Mouse (Mus musculus): ENCODE data around the gene Kcnh1.

Gene Kcnh1

DNA sequence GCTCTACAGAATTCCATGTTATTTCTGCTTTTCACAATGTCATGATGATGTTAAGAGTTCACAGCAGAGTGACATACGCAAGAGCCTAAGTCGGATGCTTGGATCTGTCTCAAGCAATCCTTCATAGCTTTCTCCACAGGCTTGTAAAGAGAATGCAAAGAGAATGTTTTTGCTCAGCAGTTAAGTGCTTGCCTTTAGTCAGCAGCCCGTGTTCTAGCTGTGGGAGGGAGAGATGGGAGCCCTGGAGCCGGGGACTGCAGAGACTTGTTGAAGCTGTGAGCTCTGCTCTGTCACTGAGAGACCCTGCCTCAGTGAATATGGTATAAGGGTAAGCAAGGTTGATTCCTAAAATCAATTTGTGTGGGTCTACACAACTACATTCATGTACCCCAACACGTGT lies 78.3 kb downstream of the Kcnh1 start:
- no peak for DNase-seq (ENCODE audit: low spot score in 2 of 2)

DNA sequence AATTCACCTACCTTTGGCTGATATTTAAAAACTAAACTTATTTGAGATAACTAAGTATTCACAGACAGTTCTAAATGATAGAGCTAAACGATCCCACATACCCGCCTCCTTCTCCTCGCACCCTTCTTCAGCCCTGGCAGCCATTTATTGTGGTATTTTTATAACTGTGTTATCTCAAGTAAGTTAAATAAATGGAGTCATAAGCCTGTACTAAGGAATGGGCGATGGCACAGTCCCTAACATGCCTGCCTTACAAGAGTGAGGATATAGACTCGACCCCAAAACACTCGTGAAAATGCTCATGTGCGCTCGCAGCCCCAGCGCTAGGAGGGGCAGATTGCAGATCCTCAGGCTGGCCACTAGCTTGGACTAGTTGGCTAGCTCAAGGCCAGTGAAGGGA lies 79.3 kb downstream of the Kcnh1 start:
- DNase-seq (ENCODE audit: low spot score in 2 of 2): no peak

DNA sequence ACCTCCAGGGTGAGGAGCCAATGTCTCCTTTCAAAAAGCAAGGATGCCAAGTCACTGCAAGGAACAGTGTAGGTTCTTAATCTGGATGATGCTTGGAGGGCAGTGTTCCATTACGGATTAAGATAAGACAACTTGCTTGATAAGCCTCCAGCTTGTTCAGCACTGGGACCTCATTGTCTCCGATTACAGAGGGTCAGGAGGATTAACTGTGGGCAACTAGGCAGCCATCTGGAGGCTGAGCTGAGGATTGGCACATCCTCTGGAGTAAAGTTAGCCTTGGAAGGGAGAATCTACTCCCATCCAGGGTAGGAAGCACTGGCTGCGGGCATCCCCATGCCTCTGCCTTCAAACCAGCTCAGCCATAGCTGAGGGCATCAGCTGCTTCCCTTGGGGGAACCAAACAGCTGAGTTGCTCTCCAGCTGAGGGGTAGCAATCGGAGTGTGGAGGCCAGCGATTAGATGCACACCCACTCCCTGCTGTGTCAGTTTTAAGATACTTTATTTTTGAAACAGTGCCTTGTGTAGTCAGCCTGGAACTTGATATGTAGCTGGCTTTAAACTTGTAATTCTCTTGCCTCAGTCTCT lies 87.3 kb downstream of the Kcnh1 start:
- no peak for DNase-seq (ENCODE audit: low spot score in 2 of 2)

DNA sequence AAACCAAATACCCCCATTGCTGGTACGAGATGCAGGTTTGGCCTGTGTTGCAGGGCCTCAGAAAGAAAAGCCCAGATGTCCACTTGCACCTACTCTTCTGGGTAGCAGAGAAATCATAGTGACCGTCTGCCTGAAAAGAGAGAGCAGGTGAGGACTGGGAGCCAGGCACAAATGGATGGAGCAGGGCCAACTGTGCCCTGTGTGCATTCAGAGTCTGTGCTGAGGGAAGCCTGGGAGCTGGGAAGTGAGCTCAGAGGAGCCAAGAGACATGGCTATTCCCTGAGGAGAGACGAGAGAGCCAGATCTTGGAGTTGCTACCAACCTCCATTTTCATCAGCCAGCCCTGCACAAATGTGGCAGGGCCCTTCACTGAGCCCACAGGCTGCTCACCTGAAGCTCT lies 93.8 kb downstream of the Kcnh1 start:
- no peak for DNase-seq (ENCODE audit: low spot score in 2 of 2)

DNA sequence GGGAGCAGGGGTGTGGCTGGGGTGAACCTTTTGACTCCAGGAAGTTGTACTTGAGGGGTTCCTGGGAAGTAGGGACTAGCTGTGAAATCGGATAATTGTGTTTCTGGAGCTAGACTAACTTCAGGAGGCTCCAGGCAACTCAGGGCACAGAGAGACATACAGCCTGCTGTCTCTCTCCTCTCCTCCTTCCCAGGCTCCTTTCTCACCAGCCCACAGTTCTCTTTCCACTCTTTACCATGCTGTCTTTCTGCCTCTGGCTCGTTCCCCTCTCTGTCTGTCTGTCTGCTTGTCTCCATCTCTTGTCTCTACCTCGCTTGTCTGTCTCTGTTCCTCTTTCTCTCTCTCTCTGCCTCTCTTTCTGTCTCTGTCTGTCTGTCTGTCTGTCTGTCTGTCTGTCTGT lies 94.4 kb downstream of the Kcnh1 start:
- DNase-seq (ENCODE audit: low spot score in 2 of 2): no peak

DNA sequence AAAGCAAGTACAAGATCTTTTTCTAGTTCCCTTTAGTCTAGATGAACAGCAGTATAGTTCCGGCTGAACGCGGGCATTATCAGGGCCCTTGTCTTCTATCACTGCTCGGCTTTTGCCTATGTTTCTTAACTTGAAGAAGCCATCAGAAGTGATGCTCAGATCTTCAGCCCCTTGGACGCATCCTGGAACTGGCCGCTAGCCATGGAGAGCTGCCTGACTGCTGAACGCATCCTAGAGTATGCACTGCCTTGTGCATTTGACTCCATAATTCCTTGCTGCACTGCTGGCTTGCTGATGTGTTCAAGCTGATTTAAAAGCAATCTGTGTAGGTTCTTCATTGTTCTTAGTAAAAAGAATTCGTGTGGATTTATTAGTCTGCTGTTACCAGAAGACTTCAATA lies 97.9 kb downstream of the Kcnh1 start:
- DNase-seq (ENCODE audit: low spot score in 2 of 2): no peak

DNA sequence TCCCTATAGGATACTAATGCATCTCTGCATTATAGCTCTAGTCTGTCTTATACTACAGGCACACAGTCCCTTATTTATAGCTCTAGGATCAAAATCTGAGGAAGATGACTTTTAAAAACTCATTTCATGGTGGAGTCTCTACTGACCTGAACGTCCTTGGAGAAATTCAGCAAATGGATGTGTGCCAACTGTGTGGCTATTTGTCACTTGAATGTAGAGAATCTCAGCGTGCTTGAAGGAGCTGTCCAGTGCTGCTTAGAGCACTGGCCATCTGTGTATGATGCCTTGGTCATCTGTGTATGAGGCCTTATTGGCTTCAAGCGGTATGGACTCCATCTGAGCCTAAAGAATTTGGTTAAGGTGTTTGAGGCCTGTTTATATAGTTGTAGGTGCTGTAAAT lies 100.7 kb downstream of the Kcnh1 start:
- no peak for DNase-seq (ENCODE audit: low spot score in 2 of 2)

DNA sequence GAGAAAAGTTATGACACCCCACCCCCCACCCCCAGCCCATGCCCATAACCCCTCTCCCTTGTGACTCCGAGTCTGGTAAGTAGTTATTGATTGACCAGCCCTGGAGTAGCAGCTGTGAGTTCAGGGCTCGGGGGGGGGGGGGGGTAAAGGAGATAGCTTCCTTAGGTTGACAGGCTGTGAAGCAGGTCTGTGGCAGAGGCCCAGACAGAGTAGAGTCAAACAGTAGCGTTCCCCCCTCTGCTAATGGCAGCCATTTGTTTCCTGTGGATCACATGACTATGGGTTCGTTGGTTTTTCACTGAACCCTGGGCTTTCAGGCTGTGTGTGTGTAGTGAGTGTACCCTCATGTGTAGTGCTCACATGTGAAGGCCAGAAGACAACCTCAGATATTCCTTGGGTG lies 102.8 kb downstream of the Kcnh1 start:
- DNase-seq (ENCODE audit: low spot score in 2 of 2): no peak

DNA sequence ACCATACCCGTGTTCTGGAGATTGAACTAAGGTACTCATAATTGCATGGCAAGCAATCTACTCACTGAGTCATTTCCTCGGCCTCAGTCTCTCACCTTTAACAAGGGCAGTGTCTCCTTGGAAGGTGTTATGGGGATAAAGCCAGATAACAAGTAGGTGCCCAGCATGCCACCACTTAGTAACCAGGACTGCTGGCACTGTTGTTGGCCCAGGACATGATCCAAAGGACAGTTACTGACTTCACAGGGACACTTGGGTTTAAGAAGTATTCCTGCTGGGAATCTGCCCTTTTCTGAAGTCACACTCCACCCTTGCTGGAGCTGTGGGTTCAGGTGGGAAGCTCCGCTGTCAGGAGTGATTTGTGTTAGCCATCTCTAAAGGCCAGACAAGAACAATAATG lies 103.3 kb downstream of the Kcnh1 start:
- no peak for DNase-seq (ENCODE audit: low spot score in 2 of 2)

DNA sequence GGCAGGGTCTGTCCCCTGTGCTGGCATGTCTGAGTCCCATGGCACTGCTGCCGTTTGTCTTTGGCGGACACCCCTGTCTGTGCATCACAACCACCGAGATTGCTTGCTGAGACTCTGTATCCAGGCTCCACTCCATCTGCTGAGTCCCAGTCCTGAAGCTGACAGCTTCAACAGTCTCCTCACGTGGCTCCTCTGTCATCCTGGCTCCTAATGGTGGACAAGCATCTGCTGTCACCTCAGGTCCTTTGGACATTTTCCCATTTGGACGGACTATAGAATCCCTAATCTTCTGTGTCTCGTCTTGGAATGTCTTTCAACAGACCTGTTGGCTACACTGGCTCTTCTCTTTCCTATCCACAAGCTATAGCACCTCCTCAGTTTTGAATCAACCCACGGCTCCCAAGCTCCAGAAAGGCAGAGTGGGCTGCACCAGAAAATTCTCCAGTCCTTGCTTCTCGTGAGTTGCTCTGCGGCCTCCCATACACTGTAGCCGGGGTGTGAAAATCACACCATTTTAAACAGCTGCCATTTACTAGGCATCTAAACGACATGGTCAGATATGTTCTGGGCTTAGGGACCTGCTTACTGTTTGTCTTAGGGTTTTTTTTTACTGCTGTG lies 104.8 kb downstream of the Kcnh1 start:
- no peak for DNase-seq (ENCODE audit: low spot score in 2 of 2)

DNA sequence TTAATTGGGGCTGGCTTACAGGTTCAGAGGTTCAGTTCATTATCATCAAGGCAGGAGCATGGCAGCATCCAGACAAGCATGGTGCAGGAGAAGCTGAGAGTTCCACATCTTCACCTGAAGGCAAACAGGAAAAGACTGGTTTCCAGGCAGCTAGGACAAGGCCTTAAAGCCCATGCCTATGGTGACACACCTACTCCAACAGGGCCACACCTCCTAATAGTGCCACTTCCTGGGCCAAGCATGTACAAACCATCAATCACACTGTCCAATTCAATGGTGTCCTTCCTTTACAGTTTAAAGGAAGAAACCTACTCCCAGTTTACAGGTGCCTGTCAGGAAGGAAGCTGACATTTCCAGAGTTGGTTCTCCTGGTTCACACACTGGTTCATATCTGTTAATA lies 105.3 kb downstream of the Kcnh1 start:
- no peak for DNase-seq (ENCODE audit: low spot score in 2 of 2)

DNA sequence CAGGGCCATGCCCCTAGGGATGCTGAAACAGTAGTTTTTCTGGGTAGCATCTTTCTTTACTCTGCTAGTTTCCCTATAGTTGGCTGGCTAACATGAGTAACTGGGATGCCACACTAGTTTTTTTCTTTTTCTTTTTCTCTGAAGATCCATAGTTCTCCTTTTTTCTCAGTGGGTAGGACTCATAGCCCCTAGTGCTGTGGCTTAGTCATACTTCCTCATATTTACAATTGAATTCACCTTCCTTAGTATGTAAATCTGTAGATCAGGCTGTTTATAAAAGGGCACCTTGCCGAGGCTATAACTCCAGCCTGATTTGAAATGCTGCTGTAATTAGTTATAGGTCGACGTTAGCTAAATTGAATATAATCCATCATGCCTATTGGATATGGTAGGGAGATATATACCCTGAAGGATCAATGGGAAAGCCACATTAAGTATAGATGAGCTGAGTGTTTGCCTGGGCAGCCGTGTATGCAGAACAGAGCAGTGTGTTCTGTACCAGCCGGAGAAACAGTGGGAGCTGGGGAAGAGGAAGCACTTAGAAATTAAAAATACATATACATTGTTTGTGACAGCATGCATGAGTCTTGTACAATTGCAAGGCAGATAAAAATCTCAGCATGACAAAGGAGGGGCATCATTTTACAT lies 107.0 kb downstream of the Kcnh1 start:
- no peak for DNase-seq (ENCODE audit: low spot score in 2 of 2)

DNA sequence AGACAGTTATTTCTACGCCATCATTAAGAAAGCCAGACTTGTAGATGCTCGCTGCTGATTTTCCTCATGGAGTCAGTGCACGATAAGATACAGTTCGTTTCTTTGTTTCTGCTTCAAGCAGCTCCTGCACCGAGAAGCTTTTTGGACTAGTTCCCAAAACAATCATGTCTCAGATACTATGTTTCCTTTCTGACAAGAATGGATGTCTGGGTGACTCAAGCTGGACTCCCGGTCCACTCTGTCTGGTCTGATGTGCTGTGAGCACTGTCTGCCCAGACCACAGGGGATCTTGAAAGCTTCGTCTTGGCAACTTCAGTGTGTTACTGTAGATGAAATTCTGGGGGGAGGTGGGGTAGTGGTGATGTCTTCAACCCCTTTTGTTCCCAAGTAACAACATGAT lies 109.8 kb downstream of the Kcnh1 start:
- DNase-seq (ENCODE audit: low spot score in 2 of 2): no peak

DNA sequence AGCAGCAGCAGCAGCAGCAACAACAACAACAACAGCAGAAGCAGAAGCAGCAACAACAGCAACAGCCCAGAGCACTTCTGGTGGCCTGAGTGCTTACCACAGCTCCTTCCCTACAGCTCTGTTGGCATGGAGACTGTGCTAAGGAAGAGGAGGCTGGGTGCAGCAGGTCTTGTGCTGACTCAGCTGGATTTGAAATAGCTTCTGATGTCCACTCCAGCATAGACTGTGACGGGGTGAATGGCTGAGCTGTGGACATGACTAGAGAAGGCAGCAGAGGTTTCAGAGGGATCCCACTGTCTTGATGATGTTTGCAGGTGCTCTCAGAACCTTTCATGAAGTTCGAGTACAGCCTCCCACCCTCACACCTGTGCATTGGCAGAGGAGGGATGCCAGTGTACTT lies 113.0 kb downstream of the Kcnh1 start:
- DNase-seq (ENCODE audit: low spot score in 2 of 2): no peak

DNA sequence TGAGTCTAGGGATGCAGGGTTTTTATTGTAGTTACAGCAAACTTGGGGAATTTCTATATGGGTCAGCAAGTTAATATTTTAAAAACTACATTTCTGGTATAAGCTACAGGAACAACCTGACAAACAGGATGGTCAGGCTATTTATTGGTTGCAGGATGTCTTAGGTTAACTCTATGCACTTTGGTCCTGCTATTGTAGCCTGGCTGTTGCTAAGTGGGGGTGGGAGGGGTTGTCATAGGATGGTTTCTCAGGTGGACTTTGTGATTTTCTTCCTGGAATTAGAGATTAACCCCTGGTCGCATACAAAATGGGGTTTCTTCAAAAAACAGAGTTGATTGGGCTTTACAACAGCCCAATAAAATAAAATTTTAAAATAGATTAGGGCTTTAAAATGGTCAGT lies 114.6 kb downstream of the Kcnh1 start:
- no peak for DNase-seq (ENCODE audit: low spot score in 2 of 2)

DNA sequence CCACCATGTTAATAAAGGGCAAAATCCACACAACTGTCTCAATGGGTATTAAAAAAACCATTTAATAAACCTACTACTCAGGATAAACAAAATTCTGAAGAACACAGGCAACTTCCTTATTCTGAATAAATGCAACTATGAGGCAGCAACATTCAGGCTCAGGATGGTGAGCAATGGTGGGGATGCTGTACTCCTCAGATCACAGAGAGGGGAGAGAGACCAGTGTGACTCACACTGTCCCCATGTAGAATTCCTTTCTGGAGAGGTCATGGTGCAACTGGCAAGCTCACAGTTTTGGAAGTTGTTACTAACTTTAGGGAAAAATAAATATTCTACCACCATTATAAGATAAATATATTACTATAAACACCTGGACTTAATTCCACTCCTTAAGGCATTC lies 116.5 kb downstream of the Kcnh1 start:
- no peak for DNase-seq (ENCODE audit: low spot score in 2 of 2)

DNA sequence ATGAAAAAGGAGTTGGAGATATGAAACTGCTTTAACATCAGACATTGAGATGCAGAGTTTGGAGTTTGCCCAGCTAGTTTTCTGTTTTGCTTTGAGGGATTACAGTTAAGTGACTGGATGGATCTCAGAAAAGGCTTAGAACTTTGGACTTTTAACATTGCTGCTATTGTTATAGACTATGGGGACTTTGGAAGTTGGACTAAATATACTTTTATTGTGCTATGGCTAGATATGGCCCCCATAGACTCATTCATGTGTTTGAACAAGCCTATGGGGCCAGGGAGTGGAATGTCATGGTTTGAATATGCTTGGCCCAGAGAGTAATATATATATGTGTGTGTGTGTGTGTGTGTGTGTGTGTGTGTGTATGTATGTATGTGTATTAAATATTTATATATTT lies 120.7 kb downstream of the Kcnh1 start:
- no peak for DNase-seq (ENCODE audit: low spot score in 2 of 2)

DNA sequence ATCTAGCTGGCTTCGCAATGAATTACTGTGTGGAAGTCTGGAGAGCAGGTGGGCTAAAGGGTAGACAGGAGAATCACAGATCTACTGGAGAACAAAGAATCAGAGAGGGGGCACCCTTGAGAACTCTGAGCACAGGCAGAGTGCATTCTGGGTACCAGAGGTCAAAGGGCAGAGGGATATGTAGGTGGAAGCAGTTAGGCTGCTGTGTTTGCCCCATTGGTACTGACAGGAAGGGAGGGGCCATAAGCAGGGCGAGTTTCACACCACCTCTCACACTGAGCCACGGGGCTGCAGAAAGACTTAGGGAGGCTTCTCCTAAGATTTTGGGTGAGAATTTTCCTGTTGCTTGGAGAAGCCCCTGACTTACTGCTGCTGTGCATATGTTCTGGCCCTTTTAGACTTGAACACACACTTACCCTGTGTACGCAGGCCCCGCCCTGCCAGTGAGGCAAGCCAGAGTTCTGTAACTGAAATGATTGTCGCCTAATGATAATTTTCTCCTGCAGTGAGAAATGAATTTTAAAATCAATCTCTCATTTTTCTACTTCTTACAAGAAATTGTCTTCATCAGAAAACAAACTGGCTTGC lies 121.4 kb downstream of the Kcnh1 start:
- DNase-seq (ENCODE audit: low spot score in 2 of 2): no peak

DNA sequence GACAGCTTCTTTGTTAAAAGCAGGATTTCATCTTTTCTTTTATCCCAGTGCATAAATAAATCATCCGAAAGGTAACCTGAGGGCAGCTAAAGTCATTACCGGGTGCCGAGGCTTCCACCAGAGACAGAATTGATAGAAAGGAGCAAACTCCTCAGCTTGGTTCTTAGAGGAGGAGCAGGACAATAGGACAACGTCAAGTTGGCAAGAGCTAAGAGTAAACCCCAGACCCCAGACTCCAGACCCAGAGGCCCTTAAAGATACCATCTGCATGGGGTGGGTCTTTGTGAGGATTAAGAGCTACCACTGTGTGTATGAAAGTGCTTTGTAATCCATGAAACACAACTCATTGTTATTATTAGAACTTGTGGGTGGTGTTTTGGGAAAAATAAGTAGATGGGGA lies 121.9 kb downstream of the Kcnh1 start:
- no peak for DNase-seq (ENCODE audit: low spot score in 2 of 2)

DNA sequence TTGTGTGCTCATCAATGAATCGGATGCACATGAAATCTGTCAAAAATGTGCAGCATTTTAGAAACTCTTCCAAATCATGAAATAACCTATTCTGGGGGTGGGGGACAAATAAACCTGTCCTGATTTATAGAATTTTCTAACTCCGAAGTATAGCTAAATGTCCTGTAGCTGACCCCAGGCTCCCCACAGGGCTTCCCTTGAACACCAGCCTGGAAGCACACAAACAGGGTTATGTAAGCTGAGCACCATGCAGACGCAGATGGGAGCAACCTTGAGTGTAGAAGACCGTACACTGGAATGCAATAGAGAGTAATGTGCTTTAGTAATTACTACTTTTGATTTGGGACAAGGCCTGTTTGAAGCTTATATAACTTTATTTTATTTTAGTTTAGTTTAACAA lies 122.4 kb downstream of the Kcnh1 start:
- no peak for DNase-seq (ENCODE audit: low spot score in 2 of 2)

DNA sequence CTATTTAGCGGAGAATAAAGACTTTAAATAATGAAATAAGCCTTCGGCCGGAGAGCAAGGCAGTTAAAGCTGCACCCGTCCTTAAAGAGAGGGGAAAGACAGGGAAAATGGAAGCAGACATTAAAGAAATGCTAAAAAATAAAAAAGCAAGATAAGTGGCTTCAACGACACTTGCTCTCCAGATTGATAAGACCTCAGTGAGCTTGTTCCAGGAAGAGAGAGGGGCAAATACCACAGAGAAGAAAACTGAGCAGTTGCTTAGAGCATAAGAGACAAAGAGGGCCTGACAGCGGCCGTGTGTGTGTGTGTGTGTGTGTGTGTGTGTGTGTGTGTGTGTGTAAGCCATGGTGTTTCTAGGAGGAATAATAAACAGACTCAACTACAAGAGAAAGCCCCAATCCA lies 123.0 kb downstream of the Kcnh1 start:
- no peak for DNase-seq (ENCODE audit: low spot score in 2 of 2)

DNA sequence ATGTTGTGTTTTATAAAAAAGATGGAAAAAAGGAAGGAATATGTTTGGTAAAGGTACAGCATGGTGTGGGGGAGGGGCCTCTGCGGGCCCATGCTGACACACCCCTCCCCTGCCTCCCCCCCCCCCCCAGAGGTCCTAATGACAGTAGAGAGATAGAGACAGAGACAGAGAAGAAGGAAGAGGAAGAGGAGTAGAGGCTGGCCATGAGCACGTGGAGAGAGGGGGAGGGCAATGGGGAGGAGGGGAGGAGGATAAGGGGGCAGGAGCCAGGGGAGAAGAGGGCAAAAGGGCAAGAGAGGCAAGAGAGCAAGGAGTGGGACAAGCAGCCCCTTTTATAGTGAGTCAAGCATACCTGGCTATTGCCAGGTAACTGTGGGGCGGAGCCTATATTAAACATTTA lies 123.5 kb downstream of the Kcnh1 start:
- DNase-seq (ENCODE audit: low spot score in 2 of 2): no peak

DNA sequence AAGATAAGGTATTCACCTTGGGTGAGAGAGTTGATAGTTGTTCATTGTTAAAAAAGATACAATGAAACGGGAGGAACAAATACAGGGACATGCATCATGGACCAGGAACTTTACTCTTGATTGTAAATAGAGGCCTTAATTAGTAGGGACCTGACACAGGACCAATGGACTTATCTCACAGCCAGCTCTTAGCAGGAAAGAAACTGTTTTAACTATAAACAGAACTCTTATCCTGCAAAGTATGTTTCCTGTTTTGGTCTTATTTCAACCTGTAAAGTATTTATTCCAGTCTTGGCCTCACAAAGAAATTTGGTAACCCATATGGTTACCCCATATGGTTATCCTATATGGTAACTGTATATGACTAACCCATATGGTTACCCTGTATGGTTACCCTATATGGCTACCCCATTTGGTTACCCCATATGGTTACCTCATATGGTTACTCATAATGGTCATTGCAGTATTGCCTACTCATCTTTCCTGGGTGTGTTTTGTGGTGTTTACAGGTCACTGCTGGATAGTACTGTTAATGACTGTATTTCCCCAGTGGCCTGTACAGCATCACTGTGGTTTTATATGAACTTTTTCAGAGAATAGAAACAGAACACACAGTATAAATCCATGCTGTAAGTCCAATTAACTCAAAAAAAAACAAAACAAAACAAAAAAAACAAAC lies 125.0 kb downstream of the Kcnh1 start:
- no peak for DNase-seq (ENCODE audit: low spot score in 2 of 2)
